Mouse (Mus musculus) thymus, adult 2 months (tissue): Measurements from ENCODE around the gene Ksr2. TPM values are rescaled to one million over a fixed set of nuclear protein-coding genes. Genes with fewer than 3 reads are reported as not detected.

ENCODE experiments used
- DNase-seq: peaks from one replicate; pipeline ENCODE4 v3.0.0; 2021
- H3K27ac ChIP-seq: fragments of 200-500 bp; 2 replicates; pipeline ENCODE4 v1.5.1; 2012; ENCODE audit warnings: low read length, control low read depth; ENCODE audit not compliant: control insufficient read depth, insufficient read depth
- H3K27me3 ChIP-seq: fragments of 200-500 bp; 2 replicates; pipeline ENCODE4 v1.6.1; 2012; ENCODE audit warnings: mild to moderate bottlenecking, low read length, moderate library complexity, mixed read lengths; ENCODE audit not compliant: control insufficient read depth, insufficient read depth
- H3K36me3 ChIP-seq: fragments of 200-500 bp; 2 replicates; pipeline ENCODE4 v1.6.1; 2012; ENCODE audit warnings: mild to moderate bottlenecking, low read length, moderate library complexity; ENCODE audit not compliant: control insufficient read depth, insufficient read depth
- H3K4me1 ChIP-seq: fragments of 200-500 bp; replicated peaks from 2 replicates; pipeline ENCODE4 v1.6.1; 2012; ENCODE audit warnings: low read length; ENCODE audit not compliant: control insufficient read depth, insufficient read depth
- H3K4me3 ChIP-seq: fragments of 200-500 bp; 2 replicates; pipeline ENCODE4 v1.5.1; 2012; ENCODE audit warnings: mild to moderate bottlenecking, low read length, control low read depth, moderate library complexity; ENCODE audit not compliant: control insufficient read depth, insufficient read depth
- CTCF ChIP-seq: fragments of 200-500 bp; IDR thresholded peaks from 2 replicates; pipeline ENCODE4 v1.5.1; 2012; ENCODE audit warnings: mild to moderate bottlenecking, control low read depth, low read length, moderate library complexity, borderline replicate concordance; ENCODE audit not compliant: control insufficient read depth, poor library complexity, insufficient read depth; ENCODE audit errors: extremely low read depth
- POLR2A ChIP-seq: fragments of 200-500 bp; IDR thresholded peaks from 2 replicates; pipeline ENCODE4 v1.6.1; 2012; ENCODE audit warnings: mild to moderate bottlenecking, low read length, control low read depth, moderate library complexity; ENCODE audit not compliant: control insufficient read depth, poor library complexity, insufficient read depth; ENCODE audit errors: extremely low read depth
- WGBS: fragments of 180-500 bp; shearing (Covaris S2); methylation state at CpG from one replicate; pipeline ENCODE4 v1.1.7; 2018; 5-methylcytosine and 5-hydroxymethylcytosine counted together
- polyA plus RNA-seq: library from polyadenylated mRNA; depleted of rRNA; stranded (reverse); fragments of >200 nt; gene quantifications from 2 replicates; pipeline ENCODE4 v1.2.3, GENCODE M21; 2012

Ksr2 gene
- polyA plus RNA-seq, 1 experiment, result 0.54 TPM

GRCm38 (mm10) chr5:117488670-117489325 lies 75.0 kb downstream of the Ksr2 start:
- Histone ChIP-seq H3K4me1 (no peaks in the 10 kb centered on the region), H3K4me3 (no peak overlapping the region), H3K36me3 (no peaks in the 10 kb centered on the region), H3K27me3 (no peaks in the 10 kb centered on the region), H3K27ac (no peak overlapping the region)
- no peak for TF ChIP-seq POLR2A
- no peak for TF ChIP-seq CTCF
- 93% methylated on average over 16 of the region's 16 CpGs for WGBS
- no peak for DNase-seq

- Histone ChIP-seq H3K27me3 (no peaks in the 10 kb centered on the region), H3K27ac (no peak overlapping the region), H3K36me3 (no peaks in the 10 kb centered on the region), H3K4me3 (no peak overlapping the region), H3K4me1 (no peaks in the 10 kb centered on the region)
- TF ChIP-seq CTCF, result no peak
- no peak for TF ChIP-seq POLR2A
- DNase-seq, result no peak
- 27% methylated on average over 31 of the region's 31 CpGs for WGBS
These were observed 79.4 kb downstream of the Ksr2 start for GRCm38 (mm10) chr5:117492933-117493863.

- H3K36me3 ChIP-seq, result no peaks in the 10 kb centered on the region
- H3K4me1 ChIP-seq, result no peaks in the 10 kb centered on the region
- H3K4me3 ChIP-seq, result no peak overlapping the region
- no peaks in the 10 kb centered on the region for H3K27me3 ChIP-seq
- no peak overlapping the region for H3K27ac ChIP-seq
- peak; percentile 47 for DNase-seq
- WGBS, result 12% methylated on average over 7 of the region's 7 CpGs
- TF ChIP-seq CTCF (peak; percentile 65; the same call in 1 of the 2 replicates), POLR2A (no peak)
These were observed 80.1 kb downstream of the Ksr2 start for GRCm38 (mm10) chr5:117493947-117494346.

GRCm38 (mm10) chr5:117497084-117497483 lies 83.3 kb downstream of the Ksr2 start:
- DNase-seq, result peak; percentile 41
- H3K4me3 ChIP-seq, result no peak overlapping the region
- TF ChIP-seq POLR2A, result no peak
- TF ChIP-seq CTCF, result peak; percentile 73; the same call in 1 of the 2 replicates
- 73% methylated on average over 21 of the region's 21 CpGs for WGBS
- H3K27me3 ChIP-seq, result no peaks in the 10 kb centered on the region
- no peaks in the 10 kb centered on the region for H3K4me1 ChIP-seq
- no peak overlapping the region for H3K27ac ChIP-seq
- no peaks in the 10 kb centered on the region for H3K36me3 ChIP-seq

- WGBS, result 86% methylated on average over 5 of the region's 5 CpGs
- no peaks in the 10 kb centered on the region for H3K4me1 ChIP-seq
- no peak for TF ChIP-seq POLR2A
- TF ChIP-seq CTCF, result peak; percentile 77; the same call in 1 of the 2 replicates
- no peaks in the 10 kb centered on the region for H3K36me3 ChIP-seq
- DNase-seq, result peak; percentile 55
- H3K27me3 ChIP-seq, result no peaks in the 10 kb centered on the region
- H3K4me3 ChIP-seq, result no peak overlapping the region
- H3K27ac ChIP-seq, result no peak overlapping the region
These were observed 88.8 kb downstream of the Ksr2 start for GRCm38 (mm10) chr5:117502611-117503010.

- Histone ChIP-seq H3K36me3 (no peaks in the 10 kb centered on the region), H3K4me3 (no peak overlapping the region), H3K4me1 (no peaks in the 10 kb centered on the region), H3K27ac (no peak overlapping the region), H3K27me3 (no peaks in the 10 kb centered on the region)
- 90% methylated on average over 5 of the region's 5 CpGs for WGBS
- no peak for DNase-seq
- TF ChIP-seq POLR2A (no peak), CTCF (no peak)
These were observed 90.6 kb downstream of the Ksr2 start for GRCm38 (mm10) chr5:117504431-117504830.

- TF ChIP-seq CTCF (peak; percentile 93; the same call in 1 of the 2 replicates), POLR2A (no peak)
- H3K27me3 ChIP-seq, result no peaks in the 10 kb centered on the region
- peaks cover 4% of the 10 kb centered on the region for H3K4me1 ChIP-seq
- H3K4me3 ChIP-seq, result no peak overlapping the region
- WGBS, result 75% methylated on average over 10 of the region's 10 CpGs
- DNase-seq, result peak; percentile 62
- no peaks in the 10 kb centered on the region for H3K36me3 ChIP-seq
- H3K27ac ChIP-seq, result no peak overlapping the region
These were observed 91.4 kb downstream of the Ksr2 start for GRCm38 (mm10) chr5:117505204-117505603.
